Mouse (Mus musculus): Measurements from ENCODE around the gene Prpf8. TPM values are rescaled to one million over a fixed set of nuclear protein-coding genes. Genes with fewer than 3 reads are reported as not detected.
A peak's percentile ranks its signal among the peaks of the same experiment; 100 is the strongest.

The Prpf8 gene
- total and polyA plus RNA-seq, 3 experiments, result 187 to 345 (median 246) TPM

GRCm38 (mm10) chr11:75466731-75467505 is 19.7 kb upstream of the Prpf8 start:
- no peak overlapping the region for H3K9ac ChIP-seq (ENCODE audit: insufficient read depth, low read depth)
- in situ Hi-C loops (cut with MboI; ENCODE audit: low pct_ligation_motif_present, low pct_unique_long_range_greater_than_20kb, low sequenced_read_pairs), result no loop called here
- peaks cover 12% of the 10 kb centered on the region for H3K9me3 ChIP-seq (replicated peaks; ENCODE audit: low read length)

GRCm38 (mm10) chr11:75467512-75468215 is 19.0 kb upstream of the Prpf8 start:
- TF ChIP-seq TCF12 (IDR thresholded peaks at IDR 0.05; ENCODE audit: low read depth, low read length) (no peak), HCFC1 (IDR thresholded peaks at IDR 0.05; ENCODE audit: low read depth, low read length) (no peak), NRF1 (IDR thresholded peaks at IDR 0.05; ENCODE audit: low read depth, low read length) (no peak), MAFK (IDR thresholded peaks at IDR 0.05; ENCODE audit: insufficient replicate concordance, low read length) (no peak), EP300 (IDR thresholded peaks at IDR 0.05; ENCODE audit: low read length) (no peak), JUN (IDR thresholded peaks at IDR 0.05; ENCODE audit: insufficient read depth, low read depth, low read length) (no peak), IRF4 (IDR thresholded peaks at IDR 0.05; ENCODE audit: low read depth, low read length) (no peak), PAX5 (IDR thresholded peaks at IDR 0.05; ENCODE audit: low read length) (no peak), UBTF (IDR thresholded peaks at IDR 0.05; ENCODE audit: low read depth, low read length) (no peak), SMC3 (IDR thresholded peaks at IDR 0.05; ENCODE audit: low read depth, low read length) (no peak), SIN3A (IDR thresholded peaks at IDR 0.05; ENCODE audit: low read length) (no peak), ZMIZ1 (IDR thresholded peaks at IDR 0.05; ENCODE audit: low read depth, low read length) (no peak)
- Histone ChIP-seq H3K27ac (ENCODE audit: insufficient read depth, low read depth) (no peak overlapping the region), H3K27me3 (replicated peaks) (no peaks in the 10 kb centered on the region), H3K79me2 (replicated peaks; ENCODE audit: control insufficient read depth, extremely low read depth, insufficient read depth, poor library complexity, severe bottlenecking) (peaks cover 1% of the 10 kb centered on the region; the same call in 1 of the 2 replicates), H3K4me3 (replicated peaks in 1 of 3; ENCODE audit: low read depth in 2 of 3, low read length in 2 of 3, poor library complexity in 1 of 3) (no peak overlapping the region), H3K4me1 (ENCODE audit: control insufficient read depth in 1 of 2, insufficient read depth in 2 of 2) (peaks cover 14 to 51% of the 10 kb centered on the region in 2 experiments), H3K4me2 (ENCODE audit: insufficient read depth, low read depth, poor library complexity, severe bottlenecking) (no peak overlapping the region), H3K9ac (ENCODE audit: insufficient read depth, low read depth) (no peak overlapping the region), H3K36me3 (replicated peaks in 1 of 2; ENCODE audit: control insufficient read depth in 1 of 2, insufficient read depth in 1 of 2, low read length in 1 of 2) (peaks cover 20 to 30% of the 10 kb centered on the region in 2 experiments), H3K9me3 (replicated peaks; ENCODE audit: low read length) (peaks cover 12% of the 10 kb centered on the region)
- dilution Hi-C loops (cut with MboI; ENCODE audit: extremely low pct_ligation_motif_present, extremely low pct_unique_long_range_greater_than_20kb, low sequenced_read_pairs) (no loop called here), in situ Hi-C loops (cut with MboI; ENCODE audit: low pct_ligation_motif_present, low pct_unique_long_range_greater_than_20kb, low sequenced_read_pairs) (no loop called here)
- no peak for DNase-seq (ENCODE audit: extremely low read depth)

More at GRCm38 (mm10) chr11:75466731-75467505, 19.7 kb upstream of the Prpf8 start:
- Histone ChIP-seq H3K4me2 (ENCODE audit: insufficient read depth, low read depth, poor library complexity, severe bottlenecking) (no peak overlapping the region), H3K36me3 (replicated peaks in 1 of 2; ENCODE audit: control insufficient read depth in 1 of 2, insufficient read depth in 1 of 2, low read length in 1 of 2) (peaks cover 20 to 30% of the 10 kb centered on the region in 2 experiments), H3K4me3 (replicated peaks in 1 of 3; ENCODE audit: low read depth in 2 of 3, low read length in 2 of 3, poor library complexity in 1 of 3) (no peak overlapping the region), H3K79me2 (replicated peaks; ENCODE audit: control insufficient read depth, extremely low read depth, insufficient read depth, poor library complexity, severe bottlenecking) (peaks cover 6% of the 10 kb centered on the region; the same call in 1 of the 2 replicates), H3K27ac (ENCODE audit: insufficient read depth, low read depth) (no peak overlapping the region), H3K4me1 (ENCODE audit: control insufficient read depth in 1 of 2, insufficient read depth in 2 of 2) (peaks cover 12 to 51% of the 10 kb centered on the region in 2 experiments), H3K27me3 (replicated peaks) (no peaks in the 10 kb centered on the region)
- dilution Hi-C loops (cut with MboI; ENCODE audit: extremely low pct_ligation_motif_present, extremely low pct_unique_long_range_greater_than_20kb, low sequenced_read_pairs), result no loop called here
- DNase-seq (ENCODE audit: extremely low read depth), result no peak
- peak; percentile 2; the same call in 1 of the 2 replicates for TF ChIP-seq SMC3 (IDR thresholded peaks at IDR 0.05; ENCODE audit: low read depth, low read length)
- TF ChIP-seq CTCF (conservative IDR thresholded peaks at IDR 0.05 in 1 of 2, IDR thresholded peaks at IDR 0.05 in 1 of 2; ENCODE audit: low read depth in 2 of 2, low read length in 2 of 2), result 0 out of 4 replicates have a peak, but pooled peaks of 1 of the 2 experiments have one; percentile 29
- TF ChIP-seq MXI1 (IDR thresholded peaks at IDR 0.05; ENCODE audit: low read depth, low read length), result no peak

Data from CH12.LX (cell line).